Mouse (Mus musculus) testis, adult 2 months (tissue): ENCODE results near the gene Ica1l.

Experiments
- CTCF ChIP-seq: fragments of 200-500 bp; IDR thresholded peaks from 2 replicates; pipeline ENCODE4 v1.5.1; 2012; ENCODE audit warnings: low read depth, mild to moderate bottlenecking, inconsistent platforms, low read length, moderate library complexity; ENCODE audit not compliant: control insufficient read depth, insufficient read depth, insufficient replicate concordance
- POLR2A ChIP-seq: fragments of 200-500 bp; IDR thresholded peaks from 2 replicates; pipeline ENCODE4 v1.6.1; 2012; ENCODE audit warnings: low read depth, mild to moderate bottlenecking, inconsistent platforms, low read length, moderate library complexity; ENCODE audit not compliant: control insufficient read depth

DNA sequence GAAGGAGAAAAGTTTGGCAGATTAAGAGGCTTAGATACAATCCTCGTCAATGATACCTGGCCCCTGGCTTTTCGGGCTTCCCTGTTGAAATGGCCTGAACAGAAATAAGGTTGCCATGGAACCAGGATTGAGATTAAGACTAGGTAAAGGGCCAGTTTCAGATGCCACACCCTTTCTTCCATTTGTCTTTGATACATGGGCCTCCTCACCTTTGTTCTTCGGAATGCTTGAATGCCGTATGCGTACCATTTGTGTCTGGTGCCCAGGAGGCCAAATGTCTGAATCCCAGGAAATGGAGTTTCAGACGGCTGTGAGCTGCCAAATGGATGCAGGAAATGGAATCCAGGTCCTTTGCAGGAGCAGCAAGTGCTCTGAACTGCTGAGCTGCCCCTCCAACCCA lies 33.4 kb upstream of the Ica1l start:
- no peak for TF ChIP-seq POLR2A
- no peak for TF ChIP-seq CTCF
